Mouse (Mus musculus) MEL (cell line): ENCODE results near the gene Ivns1abp.

Experiments
- CTCF ChIP-seq, 3 experiments: IDR thresholded peaks in 2 of 3; conservative IDR thresholded peaks in 1 of 3; 2 replicates each; pipeline ENCODE4 v1.5.1; 2011 to 2012; ENCODE audit warnings: low read length in 3 of 3, low read depth in 2 of 3, mild to moderate bottlenecking in 2 of 3, improper control_type of control experiment in 1 of 3, inconsistent platforms in 1 of 3, mixed read lengths in 1 of 3, moderate library complexity in 1 of 3; ENCODE audit not compliant: control insufficient read depth in 1 of 3, insufficient read depth in 1 of 3, poor library complexity in 1 of 3, severe bottlenecking in 1 of 3
- HCFC1 ChIP-seq: IDR thresholded peaks from 2 replicates; pipeline ENCODE4 v1.6.1; 2012; ENCODE audit warnings: low read depth, mild to moderate bottlenecking, inconsistent platforms, low read length, improper control_type of control experiment, moderate library complexity
- KAT2A ChIP-seq: conservative IDR thresholded peaks from 2 replicates; pipeline ENCODE4 v1.6.1; 2012; ENCODE audit warnings: low read depth, low read length, improper control_type of control experiment, inconsistent platforms
- MAX ChIP-seq: IDR thresholded peaks from 2 replicates; pipeline ENCODE4 v1.6.1; 2011; ENCODE audit warnings: low read length, improper control_type of control experiment
- POLR2A ChIP-seq, 2 experiments: IDR thresholded peaks; 2 replicates each; pipeline ENCODE4 v1.6.1; 2011 to 2012; ENCODE audit warnings: low read length in 2 of 2, mild to moderate bottlenecking in 2 of 2, control low read depth in 1 of 2, improper control_type of control experiment in 1 of 2, low read depth in 1 of 2, moderate library complexity in 1 of 2; ENCODE audit not compliant: control insufficient read depth in 1 of 2, insufficient read depth in 1 of 2, poor library complexity in 1 of 2
- POLR2AphosphoS2 ChIP-seq: IDR thresholded peaks from 2 replicates; pipeline ENCODE4 v1.6.1; 2011; ENCODE audit warnings: low read length, improper control_type of control experiment
- RCOR1 ChIP-seq: IDR thresholded peaks from 2 replicates; pipeline ENCODE4 v1.6.1; 2012; ENCODE audit warnings: low read depth, mild to moderate bottlenecking, inconsistent platforms, low read length, improper control_type of control experiment
- TBP ChIP-seq: IDR thresholded peaks from 2 replicates; pipeline ENCODE4 v1.8.0; 2011; ENCODE audit warnings: low read depth, low read length, improper control_type of control experiment

GRCm38 (mm10) chr1:151311379-151311778 is 32.9 kb upstream of the Ivns1abp start:
- TF ChIP-seq POLR2A (IDR thresholded peaks at IDR 0.05; ENCODE audit: control insufficient read depth in 1 of 2, insufficient read depth in 1 of 2, low read depth in 1 of 2, low read length in 2 of 2, poor library complexity in 1 of 2) (no peak), KAT2A (no peak), CTCF (IDR thresholded peaks at IDR 0.05 in 2 of 3, conservative IDR thresholded peaks at IDR 0.05 in 1 of 3; ENCODE audit: control insufficient read depth in 1 of 3, insufficient read depth in 1 of 3, low read depth in 2 of 3, low read length in 3 of 3, poor library complexity in 1 of 3, severe bottlenecking in 1 of 3) (no peak), MAX (no peak), TBP (no peak), HCFC1 (no peak), RCOR1 (no peak), POLR2AphosphoS2 (no peak)
